Mouse (Mus musculus): Measurements from ENCODE around the gene Pigyl. TPM values are rescaled to one million over a fixed set of nuclear protein-coding genes. Genes with fewer than 3 reads are reported as not detected.
A peak's percentile ranks its signal among the peaks of the same experiment; 100 is the strongest.

Gene Pigyl
- polyA plus RNA-seq (2014; fragmentation: Nextera tagmentation; extraction: Ambion mirVana): 91.8 and 99.3 TPM in 2 replicates

DNA sequence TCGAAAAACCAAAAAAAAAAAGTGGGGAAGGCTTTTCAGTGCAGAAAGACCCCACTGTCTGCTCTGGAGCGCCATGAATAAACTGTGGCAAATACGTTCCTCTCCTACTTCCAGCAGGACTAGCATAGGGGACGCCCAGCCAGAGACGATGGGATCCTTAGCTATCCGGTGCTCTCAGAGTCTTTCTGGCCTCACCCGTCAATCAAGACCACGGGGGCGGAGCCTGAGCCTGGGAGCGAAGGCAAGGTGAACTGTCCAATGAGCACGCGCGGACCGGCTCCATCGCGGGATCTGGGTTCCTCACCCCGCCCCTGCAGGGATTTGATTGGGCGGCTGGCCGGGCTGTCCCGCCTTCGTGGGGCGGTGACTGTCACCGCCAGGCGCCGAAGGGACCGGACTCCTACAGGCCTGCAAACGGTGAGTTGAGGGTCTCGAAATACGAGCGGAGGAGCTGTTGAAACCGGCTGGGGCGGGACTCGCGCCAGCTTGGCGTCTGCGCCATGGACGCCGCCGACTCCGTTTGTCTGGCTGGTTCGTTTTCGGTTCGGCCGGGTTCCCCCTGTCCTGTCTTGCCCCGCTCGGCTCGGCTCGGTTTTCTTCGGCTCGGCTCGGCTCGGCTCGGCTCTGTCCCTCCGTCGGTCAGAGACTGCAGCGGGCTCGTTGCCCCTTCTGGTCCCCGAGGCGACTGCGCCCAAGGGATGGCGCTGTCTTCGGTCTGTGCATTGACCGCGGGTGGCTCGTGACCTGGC is at the start of gene Pigyl:
TSS of gene Pigyl (plus strand) at position 350 of the 749 bp plus-strand sequence.
- ATAC-seq (ENCODE audit: low read depth): peak; percentile 98
- peak within 1 kb of the TSS; percentile 88 for H3K27ac ChIP-seq (ENCODE audit: low read depth, low read length)
- under 1% methylated on average over 60 of the region's 65 CpGs for WGBS
- no peaks in the 10 kb centered on the region for H3K27me3 ChIP-seq (ENCODE audit: control insufficient read depth, insufficient read depth, low read length)
- peak within 1 kb of the TSS; percentile 64 for H3K4me2 ChIP-seq (ENCODE audit: low read depth, low read length)
- H3K4me3 ChIP-seq (ENCODE audit: low read depth, low read length): peak within 1 kb of the TSS; percentile 62
- no peaks in the 10 kb centered on the region; the same call in 1 of the 2 replicates for H3K36me3 ChIP-seq (ENCODE audit: control insufficient read depth, insufficient read depth, low read length)
- H3K9ac ChIP-seq (replicated peaks; ENCODE audit: low read depth, low read length): peak within 1 kb of the TSS; percentile 84
- no peaks in the 10 kb centered on the region for H3K9me3 ChIP-seq (ENCODE audit: control insufficient read depth, low read length)
- H3K4me1 ChIP-seq (ENCODE audit: control insufficient read depth, insufficient read depth, low read length): peaks cover 9% of the 10 kb centered on the region

DNA sequence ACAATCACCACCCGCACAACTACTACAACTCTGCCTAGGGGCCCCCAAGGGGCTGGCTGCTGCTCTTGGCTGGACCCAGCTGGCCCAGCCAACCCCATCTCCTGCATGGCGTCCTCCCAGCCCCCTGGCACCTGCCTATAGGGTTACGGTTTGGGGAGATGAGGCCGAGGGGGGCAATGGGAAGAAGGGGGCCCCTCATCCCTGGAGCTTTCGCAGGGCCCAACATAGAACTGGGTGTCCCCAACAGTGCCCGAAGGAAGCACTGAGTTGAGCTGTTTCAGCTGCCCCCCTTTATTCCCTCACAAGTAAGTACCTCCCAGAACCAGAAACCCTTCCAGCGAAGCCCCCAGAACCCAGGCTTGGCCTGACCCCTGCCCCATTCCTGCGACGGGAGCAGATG is 48.5 kb upstream of the Pigyl start:
- Histone ChIP-seq H3K36me3 (ENCODE audit: control insufficient read depth, insufficient read depth, low read length) (peaks cover 22% of the 10 kb centered on the region), H3K27ac (ENCODE audit: low read depth, low read length) (no peak overlapping the region), H3K9me3 (ENCODE audit: control insufficient read depth, low read length) (no peaks in the 10 kb centered on the region), H3K4me2 (ENCODE audit: low read depth, low read length) (no peak overlapping the region), H3K4me3 (ENCODE audit: low read depth, low read length) (no peak overlapping the region), H3K4me1 (ENCODE audit: control insufficient read depth, insufficient read depth, low read length) (no peaks in the 10 kb centered on the region), H3K9ac (replicated peaks; ENCODE audit: low read depth, low read length) (no peak overlapping the region), H3K27me3 (ENCODE audit: control insufficient read depth, insufficient read depth, low read length) (no peaks in the 10 kb centered on the region)
- ATAC-seq (ENCODE audit: low read depth): peak; percentile 21; the same call in 1 of the 2 replicates
- WGBS: 84% methylated on average over 9 of the region's 9 CpGs

DNA sequence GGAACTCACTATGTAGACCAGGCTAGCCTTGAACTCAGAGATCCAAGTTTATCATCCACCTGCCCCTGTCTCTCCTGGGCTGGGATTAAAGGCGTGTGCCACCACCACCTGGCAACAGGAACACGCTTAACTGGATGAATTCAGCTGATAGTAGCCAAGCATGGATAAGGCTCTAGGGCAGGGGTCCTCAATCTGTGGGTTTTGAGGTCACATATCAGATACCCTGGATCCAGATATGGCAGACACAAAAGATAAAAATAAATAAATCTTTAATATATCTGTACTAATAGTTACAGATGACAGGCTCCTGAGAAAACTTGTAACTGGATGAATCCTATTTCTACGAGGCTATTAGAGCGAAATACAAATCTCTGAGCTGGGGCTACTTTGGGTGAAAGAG is 41.0 kb upstream of the Pigyl start:
- 83% methylated on average over 4 of the region's 4 CpGs for WGBS
- no peak for ATAC-seq (ENCODE audit: low read depth)
- Histone ChIP-seq H3K9ac (replicated peaks; ENCODE audit: low read depth, low read length) (peak overlapping the region; percentile 81; the same call in 1 of the 2 replicates), H3K27me3 (ENCODE audit: control insufficient read depth, insufficient read depth, low read length) (no peaks in the 10 kb centered on the region), H3K9me3 (ENCODE audit: control insufficient read depth, low read length) (no peaks in the 10 kb centered on the region), H3K27ac (ENCODE audit: low read depth, low read length) (no peak overlapping the region), H3K36me3 (ENCODE audit: control insufficient read depth, insufficient read depth, low read length) (peaks cover 20% of the 10 kb centered on the region; the same call in 1 of the 2 replicates), H3K4me1 (ENCODE audit: control insufficient read depth, insufficient read depth, low read length) (peaks cover 11% of the 10 kb centered on the region), H3K4me2 (ENCODE audit: low read depth, low read length) (peak overlapping the region; percentile 91), H3K4me3 (ENCODE audit: low read depth, low read length) (peak overlapping the region; percentile 91)

DNA sequence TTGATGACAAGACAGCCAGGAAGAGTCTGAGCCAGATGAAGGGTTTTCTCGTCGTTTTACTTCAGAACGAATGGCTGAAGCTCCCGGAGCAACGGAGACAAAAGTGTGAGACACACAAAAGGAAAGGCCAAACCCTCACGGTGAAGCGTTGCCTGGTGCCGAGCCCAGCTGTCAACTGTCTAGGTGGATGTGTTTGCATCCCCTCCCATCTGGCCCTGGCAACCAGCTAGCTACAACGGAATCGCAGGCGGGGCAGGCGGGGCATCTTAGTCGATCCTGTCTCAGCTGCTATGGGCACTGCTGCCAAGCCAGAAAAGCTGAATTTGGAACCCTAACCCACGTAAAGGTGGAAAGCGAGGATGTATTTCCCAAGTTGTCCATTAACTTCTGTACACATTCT is 40.6 kb upstream of the Pigyl start:
- Histone ChIP-seq H3K27me3 (ENCODE audit: control insufficient read depth, insufficient read depth, low read length) (no peaks in the 10 kb centered on the region), H3K4me3 (ENCODE audit: low read depth, low read length) (peak overlapping the region; percentile 91), H3K27ac (ENCODE audit: low read depth, low read length) (no peak overlapping the region), H3K4me2 (ENCODE audit: low read depth, low read length) (peak overlapping the region; percentile 91), H3K36me3 (ENCODE audit: control insufficient read depth, insufficient read depth, low read length) (peaks cover 20% of the 10 kb centered on the region; the same call in 1 of the 2 replicates), H3K9me3 (ENCODE audit: control insufficient read depth, low read length) (no peaks in the 10 kb centered on the region), H3K4me1 (ENCODE audit: control insufficient read depth, insufficient read depth, low read length) (peaks cover 11% of the 10 kb centered on the region), H3K9ac (replicated peaks; ENCODE audit: low read depth, low read length) (peak overlapping the region; percentile 81)
- no peak for ATAC-seq (ENCODE audit: low read depth)
- 16% methylated on average over 15 of the region's 15 CpGs for WGBS

DNA sequence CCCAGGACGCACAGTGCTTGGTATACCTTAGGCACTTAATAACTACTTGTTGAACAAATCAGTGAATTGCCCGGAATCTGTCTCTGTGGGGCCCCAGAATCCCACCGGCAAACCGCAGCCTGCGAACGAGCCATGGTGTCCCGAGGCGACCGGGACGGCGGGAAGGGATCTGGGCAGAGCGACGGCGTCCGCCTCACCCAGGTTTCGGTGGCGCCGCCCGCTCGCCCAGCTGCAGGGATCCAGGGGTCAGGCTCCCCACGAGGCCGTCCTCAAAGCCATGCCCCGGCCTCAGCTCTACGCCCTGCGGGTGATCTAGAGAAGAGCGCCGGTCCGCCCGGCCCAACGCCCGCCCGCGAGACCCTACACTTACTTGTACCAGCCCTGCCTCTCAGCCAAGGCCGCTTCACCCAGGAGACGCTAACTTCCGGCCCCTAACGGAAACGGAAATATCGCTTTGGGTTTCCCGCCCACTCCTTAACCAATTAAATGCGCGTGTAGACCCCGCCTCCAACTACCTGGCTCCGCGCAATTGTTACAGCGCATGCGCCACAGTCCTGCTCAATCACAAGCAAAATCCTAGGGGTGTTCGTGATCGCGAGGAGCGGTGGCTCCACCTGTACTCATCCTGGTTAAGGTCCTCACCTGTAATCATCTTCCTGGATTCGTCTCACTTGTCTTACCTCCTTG is 39.8 kb upstream of the Pigyl start, which contains the start of gene Elof1:
TSS of gene Elof1 (minus strand) at position 433 of the 687 bp plus-strand sequence.
- H3K4me3 ChIP-seq (ENCODE audit: low read depth, low read length): peak within 1 kb of the TSS; percentile 91
- under 1% methylated on average over 51 of the region's 52 CpGs for WGBS
- H3K9me3 ChIP-seq (ENCODE audit: control insufficient read depth, low read length): no peaks in the 10 kb centered on the region
- peaks cover 16% of the 10 kb centered on the region; the same call in 1 of the 2 replicates for H3K36me3 ChIP-seq (ENCODE audit: control insufficient read depth, insufficient read depth, low read length)
- peak within 1 kb of the TSS; percentile 71 for H3K27ac ChIP-seq (ENCODE audit: low read depth, low read length)
- no peaks in the 10 kb centered on the region for H3K27me3 ChIP-seq (ENCODE audit: control insufficient read depth, insufficient read depth, low read length)
- H3K4me1 ChIP-seq (ENCODE audit: control insufficient read depth, insufficient read depth, low read length): peaks cover 11% of the 10 kb centered on the region
- ATAC-seq (ENCODE audit: low read depth): peak; percentile 96
- peak within 1 kb of the TSS; percentile 91 for H3K4me2 ChIP-seq (ENCODE audit: low read depth, low read length)
- peak within 1 kb of the TSS; percentile 81 for H3K9ac ChIP-seq (replicated peaks; ENCODE audit: low read depth, low read length)

DNA sequence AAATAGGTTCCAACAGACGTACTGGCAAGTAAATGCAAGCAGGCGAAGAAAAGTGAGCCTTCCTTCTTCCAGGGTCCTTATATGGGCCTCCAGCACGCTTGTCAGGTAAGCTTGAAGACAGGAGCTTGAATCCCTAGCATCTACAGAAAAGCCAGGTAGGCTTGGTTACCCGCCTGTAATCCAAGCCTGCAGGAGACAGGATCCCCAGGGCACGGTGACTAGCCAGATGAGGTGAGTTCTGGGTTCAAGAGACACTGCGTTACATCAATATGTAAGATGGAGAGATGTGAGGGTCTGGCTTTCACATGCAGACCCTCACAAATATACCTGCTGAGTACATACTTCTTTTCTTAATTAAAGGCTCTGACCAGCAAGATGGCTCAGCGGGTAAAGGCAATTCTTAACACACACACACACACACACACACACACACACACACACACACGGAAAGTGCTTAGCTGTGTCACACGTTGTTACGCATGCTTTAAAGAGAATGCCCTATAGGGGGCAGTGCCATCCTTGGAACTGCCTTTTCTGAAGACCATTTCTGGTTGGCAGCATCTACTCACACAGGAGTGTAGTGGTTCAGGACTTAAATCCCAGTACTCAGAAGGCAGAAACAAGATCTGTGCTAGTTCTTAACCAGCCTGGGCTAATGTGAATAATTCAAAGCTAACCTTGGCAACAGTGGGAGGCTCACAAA is 38.7 kb upstream of the Pigyl start:
- Histone ChIP-seq H3K4me2 (ENCODE audit: low read depth, low read length) (peak overlapping the region; percentile 91), H3K36me3 (ENCODE audit: control insufficient read depth, insufficient read depth, low read length) (peaks cover 7% of the 10 kb centered on the region; the same call in 1 of the 2 replicates), H3K9me3 (ENCODE audit: control insufficient read depth, low read length) (no peaks in the 10 kb centered on the region), H3K9ac (replicated peaks; ENCODE audit: low read depth, low read length) (no peak overlapping the region; the same call in 1 of the 2 replicates), H3K27ac (ENCODE audit: low read depth, low read length) (no peak overlapping the region), H3K4me3 (ENCODE audit: low read depth, low read length) (peak overlapping the region; percentile 91), H3K27me3 (ENCODE audit: control insufficient read depth, insufficient read depth, low read length) (no peaks in the 10 kb centered on the region), H3K4me1 (ENCODE audit: control insufficient read depth, insufficient read depth, low read length) (peaks cover 11% of the 10 kb centered on the region)
- WGBS: 47% methylated on average over 10 of the region's 10 CpGs
- no peak for ATAC-seq (ENCODE audit: low read depth)

DNA sequence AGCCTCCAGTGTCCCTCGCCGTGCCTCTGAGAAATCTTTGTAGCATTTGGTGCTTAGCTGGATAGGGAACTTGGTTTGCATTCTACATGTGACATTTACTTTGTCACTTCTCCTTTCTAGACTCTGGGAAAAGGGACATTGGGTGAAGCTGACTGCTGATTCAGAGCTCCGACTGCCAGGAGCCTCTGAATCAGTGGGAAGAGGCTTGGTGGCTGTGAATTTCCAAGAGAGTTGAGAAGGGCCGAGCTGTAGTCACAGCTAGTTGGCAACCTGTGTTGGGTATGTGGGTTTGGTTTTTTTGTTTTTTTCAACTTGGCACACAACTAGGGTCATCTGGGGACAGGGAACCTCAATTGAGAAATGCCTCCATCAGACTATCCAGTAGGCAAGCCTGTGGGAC is 37.1 kb upstream of the Pigyl start:
- Histone ChIP-seq H3K4me1 (ENCODE audit: control insufficient read depth, insufficient read depth, low read length) (peaks cover 11% of the 10 kb centered on the region), H3K9ac (replicated peaks; ENCODE audit: low read depth, low read length) (no peak overlapping the region), H3K9me3 (ENCODE audit: control insufficient read depth, low read length) (no peaks in the 10 kb centered on the region), H3K36me3 (ENCODE audit: control insufficient read depth, insufficient read depth, low read length) (no peaks in the 10 kb centered on the region), H3K4me2 (ENCODE audit: low read depth, low read length) (no peak overlapping the region), H3K4me3 (ENCODE audit: low read depth, low read length) (no peak overlapping the region), H3K27me3 (ENCODE audit: control insufficient read depth, insufficient read depth, low read length) (no peaks in the 10 kb centered on the region), H3K27ac (ENCODE audit: low read depth, low read length) (no peak overlapping the region)
- ATAC-seq (ENCODE audit: low read depth): no peak
- 93% methylated on average over 4 of the region's 4 CpGs for WGBS

DNA sequence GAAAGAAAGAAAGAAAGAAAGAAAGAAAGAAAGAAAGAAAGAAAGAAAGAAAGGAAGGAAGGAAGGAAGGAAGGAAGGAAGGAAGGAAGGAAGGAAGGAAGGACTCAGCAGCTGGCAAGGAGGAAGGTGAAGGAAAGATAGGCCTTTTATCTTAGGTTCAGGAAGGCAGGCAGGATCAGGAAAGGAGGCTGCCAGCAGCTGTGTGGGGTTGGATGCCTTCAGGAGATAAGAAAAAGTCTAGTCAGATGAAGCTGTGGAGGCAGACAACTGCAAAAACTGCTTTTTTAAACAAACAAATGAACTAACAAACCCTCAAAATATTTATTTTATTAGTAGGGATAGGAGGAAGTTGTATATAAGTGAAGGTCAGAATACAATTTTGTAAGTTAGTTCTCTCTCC is 35.1 kb upstream of the Pigyl start:
- no peak overlapping the region for H3K27ac ChIP-seq (ENCODE audit: low read depth, low read length)
- H3K4me3 ChIP-seq (ENCODE audit: low read depth, low read length): no peak overlapping the region
- no peak for ATAC-seq (ENCODE audit: low read depth)
- no peaks in the 10 kb centered on the region for H3K9me3 ChIP-seq (ENCODE audit: control insufficient read depth, low read length)
- H3K36me3 ChIP-seq (ENCODE audit: control insufficient read depth, insufficient read depth, low read length): no peaks in the 10 kb centered on the region
- H3K27me3 ChIP-seq (ENCODE audit: control insufficient read depth, insufficient read depth, low read length): no peaks in the 10 kb centered on the region
- peaks cover under 1% of the 10 kb centered on the region; the same call in 1 of the 2 replicates for H3K4me1 ChIP-seq (ENCODE audit: control insufficient read depth, insufficient read depth, low read length)
- no peak overlapping the region for H3K4me2 ChIP-seq (ENCODE audit: low read depth, low read length)
- H3K9ac ChIP-seq (replicated peaks; ENCODE audit: low read depth, low read length): no peak overlapping the region

Measured in neural tube, embryonic 14.5 days (tissue).